Mouse (Mus musculus): Measurements from ENCODE around the gene Lhx8. TPM values are rescaled to one million over a fixed set of nuclear protein-coding genes. Genes with fewer than 3 reads are reported as not detected.
A peak's percentile ranks its signal among the peaks of the same experiment; 100 is the strongest.

The Lhx8 gene
- polyA plus RNA-seq, 1 experiment = not detected

- H3K4me3 ChIP-seq = no peak overlapping the region
- H3K36me3 ChIP-seq (ENCODE audit: control insufficient read depth, insufficient read depth) = no peaks in the 10 kb centered on the region
- TF ChIP-seq MAX (IDR thresholded peaks at IDR 0.05; ENCODE audit: low read depth) (no peak), MYOG (IDR thresholded peaks at IDR 0.05; ENCODE audit: control insufficient read depth in 1 of 3, insufficient read depth in 1 of 3, insufficient read length in 2 of 3, low read depth in 2 of 3) (no peak), POLR2AphosphoS2 (IDR thresholded peaks at IDR 0.05; ENCODE audit: insufficient read length, low read depth) (no peak), TCF12 (IDR thresholded peaks at IDR 0.05; ENCODE audit: insufficient read depth, poor library complexity, severe bottlenecking) (no peak), USF1 (IDR thresholded peaks at IDR 0.05; ENCODE audit: low read depth) (no peak), TCF3 (IDR thresholded peaks at IDR 0.05; ENCODE audit: insufficient read length, low read depth) (no peak), POLR2A (IDR thresholded peaks at IDR 0.05; ENCODE audit: insufficient read length, low read depth) (no peak), MYOD1 (IDR thresholded peaks at IDR 0.05; ENCODE audit: control insufficient read depth in 1 of 3, insufficient read length in 2 of 3, low read depth in 2 of 3) (no peak), SRF (IDR thresholded peaks at IDR 0.05; ENCODE audit: control insufficient read depth, insufficient read length, low read depth) (no peak), REST (IDR thresholded peaks at IDR 0.05; ENCODE audit: insufficient read depth, insufficient read length) (no peak), CEBPB (IDR thresholded peaks at IDR 0.05; ENCODE audit: insufficient read depth, poor library complexity, severe bottlenecking) (no peak), E2F4 (IDR thresholded peaks at IDR 0.05; ENCODE audit: insufficient read depth) (no peak)
- H3K27me3 ChIP-seq (ENCODE audit: control insufficient read depth, insufficient read depth, insufficient read length) = no peaks in the 10 kb centered on the region
- H3K4me2 ChIP-seq (ENCODE audit: low read depth) = peak overlapping the region; percentile 32
- no peak overlapping the region for H3ac ChIP-seq (ENCODE audit: control insufficient read depth, insufficient read length)
- H3K79me2 ChIP-seq (ENCODE audit: control insufficient read depth, insufficient read depth) = no peaks in the 10 kb centered on the region
Observed at GRCm38 (mm10) chr3:154290351-154290750, 40.1 kb downstream of the Lhx8 start.

- no peak overlapping the region for H3ac ChIP-seq (ENCODE audit: control insufficient read depth, insufficient read length)
- H3K4me2 ChIP-seq (ENCODE audit: low read depth) = no peak overlapping the region
- no peaks in the 10 kb centered on the region for H3K36me3 ChIP-seq (ENCODE audit: control insufficient read depth, insufficient read depth)
- TF ChIP-seq POLR2A (IDR thresholded peaks at IDR 0.05; ENCODE audit: insufficient read length, low read depth) (no peak), REST (IDR thresholded peaks at IDR 0.05; ENCODE audit: insufficient read depth, insufficient read length) (no peak), SRF (IDR thresholded peaks at IDR 0.05; ENCODE audit: control insufficient read depth, insufficient read length, low read depth) (no peak), MYOD1 (IDR thresholded peaks at IDR 0.05; ENCODE audit: control insufficient read depth in 1 of 3, insufficient read length in 2 of 3, low read depth in 2 of 3) (peak in 1 of 3 experiments; percentile 27), MYOG (IDR thresholded peaks at IDR 0.05; ENCODE audit: control insufficient read depth in 1 of 3, insufficient read depth in 1 of 3, insufficient read length in 2 of 3, low read depth in 2 of 3) (peak in 2 of 3 experiments; percentile 37 to 57), POLR2AphosphoS2 (IDR thresholded peaks at IDR 0.05; ENCODE audit: insufficient read length, low read depth) (no peak), MAX (IDR thresholded peaks at IDR 0.05; ENCODE audit: low read depth) (no peak), E2F4 (IDR thresholded peaks at IDR 0.05; ENCODE audit: insufficient read depth) (no peak), TCF12 (IDR thresholded peaks at IDR 0.05; ENCODE audit: insufficient read depth, poor library complexity, severe bottlenecking) (no peak), CEBPB (IDR thresholded peaks at IDR 0.05; ENCODE audit: insufficient read depth, poor library complexity, severe bottlenecking) (no peak), USF1 (IDR thresholded peaks at IDR 0.05; ENCODE audit: low read depth) (no peak), TCF3 (IDR thresholded peaks at IDR 0.05; ENCODE audit: insufficient read length, low read depth) (no peak)
- no peaks in the 10 kb centered on the region for H3K79me2 ChIP-seq (ENCODE audit: control insufficient read depth, insufficient read depth)
- no peak overlapping the region for H3K4me3 ChIP-seq
- H3K27me3 ChIP-seq (ENCODE audit: control insufficient read depth, insufficient read depth, insufficient read length) = no peaks in the 10 kb centered on the region
Observed at GRCm38 (mm10) chr3:154288429-154289069, 41.9 kb downstream of the Lhx8 start.

DNA sequence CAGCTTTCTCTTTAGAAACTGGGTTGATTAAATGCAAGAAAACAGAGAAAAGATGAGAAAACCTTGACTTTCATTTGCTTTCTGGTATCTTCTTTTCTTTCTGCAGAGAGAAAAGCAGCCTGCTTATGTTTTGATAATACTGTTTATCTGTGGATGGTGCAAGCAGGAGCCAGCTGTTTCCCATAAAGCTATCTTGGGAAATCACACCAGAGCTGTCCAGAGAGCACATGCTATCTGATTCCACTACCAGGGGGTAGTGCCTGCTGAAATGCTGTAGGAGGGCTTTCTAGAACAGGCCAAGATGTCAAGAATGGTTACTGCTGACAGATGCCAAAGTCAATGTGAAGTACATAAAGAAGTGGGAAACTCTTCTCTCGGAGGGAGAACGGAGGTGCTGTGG is 43.2 kb downstream of the Lhx8 start:
- Histone ChIP-seq H3K27me3 (ENCODE audit: control insufficient read depth, insufficient read depth, insufficient read length) (no peaks in the 10 kb centered on the region), H3K4me3 (no peak overlapping the region), H3ac (ENCODE audit: control insufficient read depth, insufficient read length) (no peak overlapping the region), H3K4me2 (ENCODE audit: low read depth) (no peak overlapping the region), H3K79me2 (ENCODE audit: control insufficient read depth, insufficient read depth) (no peaks in the 10 kb centered on the region), H3K36me3 (ENCODE audit: control insufficient read depth, insufficient read depth) (no peaks in the 10 kb centered on the region)
- TF ChIP-seq MYOG (IDR thresholded peaks at IDR 0.05; ENCODE audit: control insufficient read depth in 1 of 3, insufficient read depth in 1 of 3, insufficient read length in 2 of 3, low read depth in 2 of 3) (peak in 1 of 3 experiments; percentile 73), MYOD1 (IDR thresholded peaks at IDR 0.05; ENCODE audit: control insufficient read depth in 1 of 3, insufficient read length in 2 of 3, low read depth in 2 of 3) (peak in 2 of 3 experiments; percentile 13 to 54), CEBPB (IDR thresholded peaks at IDR 0.05; ENCODE audit: insufficient read depth, poor library complexity, severe bottlenecking) (0 out of 2 replicates have a peak, but pooled peaks have one; percentile 21), TCF3 (IDR thresholded peaks at IDR 0.05; ENCODE audit: insufficient read length, low read depth) (no peak)

DNA sequence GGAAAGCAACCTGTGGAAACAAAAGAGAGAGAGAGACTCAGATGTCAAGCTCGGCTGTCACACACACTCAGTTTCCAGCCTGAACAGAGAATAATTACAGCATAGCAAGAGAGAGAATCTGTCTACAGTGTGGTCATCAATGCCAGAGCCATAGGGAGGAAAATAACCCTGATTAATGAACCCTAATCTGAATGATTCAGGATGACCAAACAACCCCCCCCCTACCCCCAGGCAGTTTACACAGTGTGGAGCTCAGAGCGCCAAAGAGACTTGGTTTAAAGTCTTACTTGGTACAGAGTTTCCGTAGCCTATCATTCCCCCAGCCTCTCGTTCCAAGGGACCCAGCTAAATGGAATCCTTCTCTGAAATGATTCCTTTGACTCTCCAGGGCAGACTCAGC is 45.1 kb downstream of the Lhx8 start:
- Histone ChIP-seq H3K79me2 (ENCODE audit: control insufficient read depth, insufficient read depth) (no peaks in the 10 kb centered on the region), H3K36me3 (ENCODE audit: control insufficient read depth, insufficient read depth) (no peaks in the 10 kb centered on the region), H3ac (ENCODE audit: control insufficient read depth, insufficient read length) (no peak overlapping the region), H3K27me3 (ENCODE audit: control insufficient read depth, insufficient read depth, insufficient read length) (no peaks in the 10 kb centered on the region), H3K4me3 (no peak overlapping the region), H3K4me2 (ENCODE audit: low read depth) (no peak overlapping the region)
- TF ChIP-seq USF1 (IDR thresholded peaks at IDR 0.05; ENCODE audit: low read depth) (no peak), E2F4 (IDR thresholded peaks at IDR 0.05; ENCODE audit: insufficient read depth) (no peak), TCF12 (IDR thresholded peaks at IDR 0.05; ENCODE audit: insufficient read depth, poor library complexity, severe bottlenecking) (no peak), MAX (IDR thresholded peaks at IDR 0.05; ENCODE audit: low read depth) (no peak), TCF3 (IDR thresholded peaks at IDR 0.05; ENCODE audit: insufficient read length, low read depth) (no peak), MYOG (IDR thresholded peaks at IDR 0.05; ENCODE audit: control insufficient read depth in 1 of 3, insufficient read depth in 1 of 3, insufficient read length in 2 of 3, low read depth in 2 of 3) (no peak), CEBPB (IDR thresholded peaks at IDR 0.05; ENCODE audit: insufficient read depth, poor library complexity, severe bottlenecking) (no peak), SRF (IDR thresholded peaks at IDR 0.05; ENCODE audit: control insufficient read depth, insufficient read length, low read depth) (no peak), POLR2A (IDR thresholded peaks at IDR 0.05; ENCODE audit: insufficient read length, low read depth) (no peak), MYOD1 (IDR thresholded peaks at IDR 0.05; ENCODE audit: control insufficient read depth in 1 of 3, insufficient read length in 2 of 3, low read depth in 2 of 3) (no peak), REST (IDR thresholded peaks at IDR 0.05; ENCODE audit: insufficient read depth, insufficient read length) (no peak), POLR2AphosphoS2 (IDR thresholded peaks at IDR 0.05; ENCODE audit: insufficient read length, low read depth) (no peak)

All from myocyte (in vitro differentiated cells).